Mouse (Mus musculus) hindbrain, embryonic 11.5 days (tissue): Measurements from ENCODE around the gene Tssc4. TPM values are rescaled to one million over a fixed set of nuclear protein-coding genes. Genes with fewer than 3 reads are reported as not detected.

Experiments used
- ATAC-seq: fragments of 200-750 bp; cut with Nextera tagmentation; 2 replicates; pipeline ENCODE4 v1.8.0; 2017; ENCODE audit warnings: mild to moderate bottlenecking, moderate TSS enrichment, moderate library complexity; ENCODE audit not compliant: low FRiP score
- DNase-seq: peaks from one replicate; pipeline ENCODE4 v3.0.0-alpha.2; 2015; ENCODE audit warnings: low spot score
- H3K27ac ChIP-seq: fragments of 300-500 bp; sonication (generic); 2 replicates; pipeline ENCODE4 v1.5.1; 2014; ENCODE audit warnings: mild to moderate bottlenecking, low read depth, low read length
- H3K27me3 ChIP-seq: fragments of 300-500 bp; sonication (generic); 2 replicates; pipeline ENCODE4 v1.6.1; 2014; ENCODE audit warnings: mild to moderate bottlenecking, low read length, moderate library complexity, mixed read lengths; ENCODE audit not compliant: control insufficient read depth, insufficient read depth
- H3K36me3 ChIP-seq: fragments of 300-500 bp; sonication (generic); 2 replicates; pipeline ENCODE4 v1.6.1; 2014; ENCODE audit warnings: mild to moderate bottlenecking, low read length, moderate library complexity, mixed read lengths; ENCODE audit not compliant: control insufficient read depth, insufficient read depth
- H3K4me1 ChIP-seq: fragments of 300-500 bp; sonication (generic); replicated peaks from 2 replicates; pipeline ENCODE4 v1.6.1; 2014; ENCODE audit warnings: low read length, mixed read lengths; ENCODE audit not compliant: control insufficient read depth, insufficient read depth
- H3K4me2 ChIP-seq: fragments of 300-500 bp; sonication (generic); replicated peaks from 2 replicates; pipeline ENCODE4 v1.6.1; 2014; ENCODE audit warnings: mild to moderate bottlenecking, low read depth, low read length
- H3K4me3 ChIP-seq: fragments of 300-500 bp; sonication (generic); 2 replicates; pipeline ENCODE4 v1.5.1; 2014; ENCODE audit warnings: low read depth, low read length
- H3K9ac ChIP-seq: fragments of 300-500 bp; sonication (generic); 2 replicates; pipeline ENCODE4 v1.6.1; 2014; ENCODE audit warnings: low read depth, low read length
- H3K9me3 ChIP-seq: fragments of 300-500 bp; sonication (generic); 2 replicates; pipeline ENCODE4 v1.6.1; 2016; ENCODE audit warnings: low read length; ENCODE audit not compliant: control insufficient read depth
- WGBS: fragments of 180-500 bp; shearing (Covaris S2); extraction: QIAGEN DNeasy Blood & Tissue Kit; methylation state at CpG from one replicate; pipeline ENCODE4 v1.1.7; 2014; 5-methylcytosine and 5-hydroxymethylcytosine counted together
- polyA plus RNA-seq: library from polyadenylated mRNA; unstranded; fragments of >200 nt; fragmentation: Nextera tagmentation; extraction: Ambion mirVana; gene quantifications from 2 replicates; pipeline ENCODE4 v1.2.1, GENCODE M21; 2014

Tssc4 gene
- polyA plus RNA-seq, 1 experiment from 2014 or later, result 59.0 TPM

DNA sequence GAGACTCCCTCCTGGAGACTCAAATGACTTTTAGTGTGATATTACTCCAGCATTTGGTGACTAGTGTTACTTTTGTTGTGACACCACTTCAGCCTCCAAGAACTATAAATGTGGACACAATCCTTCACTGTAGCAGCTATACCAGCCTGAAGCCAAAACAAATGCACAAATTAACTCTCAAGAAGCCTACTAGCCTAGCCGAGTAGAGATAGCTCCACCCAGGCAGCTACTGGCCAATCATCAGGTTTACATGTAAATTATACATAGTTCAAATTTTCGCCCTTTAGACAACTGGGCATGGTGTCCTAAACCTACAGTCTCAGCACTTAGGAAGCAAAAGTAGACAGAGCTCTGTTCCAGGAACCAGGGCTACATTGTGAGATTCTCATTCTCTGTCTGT, 17.7 kb upstream of the Tssc4 start:
- Histone ChIP-seq H3K4me2 (no peak overlapping the region), H3K9me3 (no peaks in the 10 kb centered on the region), H3K27ac (no peak overlapping the region), H3K4me1 (peaks cover 6% of the 10 kb centered on the region), H3K36me3 (no peaks in the 10 kb centered on the region), H3K27me3 (no peaks in the 10 kb centered on the region), H3K9ac (no peak overlapping the region), H3K4me3 (no peak overlapping the region)
- ATAC-seq (no peak), DNase-seq (no peak)
- 65% methylated on average over 2 of the region's 2 CpGs for WGBS

DNA sequence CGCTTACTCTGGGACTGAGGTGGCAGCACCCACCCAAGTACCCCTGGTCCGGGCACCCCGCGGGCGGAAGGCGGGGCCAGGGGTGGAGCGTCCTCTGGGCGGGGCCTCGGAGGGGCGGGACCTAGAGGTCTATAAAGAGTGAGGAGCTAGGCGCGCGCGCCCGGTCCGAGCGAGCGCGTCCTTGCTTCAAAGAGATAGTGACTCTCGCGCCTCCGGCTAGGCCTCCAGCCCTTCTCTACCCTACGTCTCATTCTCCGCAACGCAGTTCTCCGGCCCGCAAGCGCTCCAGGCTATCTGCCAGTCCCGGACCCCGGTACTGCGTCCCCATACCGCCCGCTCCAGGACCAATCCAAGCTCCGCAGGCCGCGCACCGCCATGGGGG, 16.4 kb upstream of the Tssc4 start, which contains the start of gene Cd81:
Gene Cd81 (plus strand): TSS at position 114 of the 382 bp plus-strand sequence.
- Histone ChIP-seq H3K9me3 (no peaks in the 10 kb centered on the region), H3K4me3 (peak within 1 kb of the TSS; percentile 94), H3K27ac (peak within 1 kb of the TSS; percentile 61), H3K4me1 (peaks cover 6% of the 10 kb centered on the region), H3K4me2 (peak within 1 kb of the TSS; percentile 89), H3K27me3 (no peaks in the 10 kb centered on the region), H3K36me3 (no peaks in the 10 kb centered on the region), H3K9ac (peak within 1 kb of the TSS; percentile 89)
- WGBS, result 0% methylated on average over 33 of the region's 37 CpGs
- ATAC-seq (peak; percentile 83), DNase-seq (peak; percentile 90)

- peaks cover 6% of the 10 kb centered on the region for H3K4me1 ChIP-seq
- ATAC-seq (peak; percentile 62), DNase-seq (peak; percentile 77)
- H3K27ac ChIP-seq, result peak overlapping the region; percentile 61
- peak overlapping the region; percentile 89 for H3K4me2 ChIP-seq
- peak overlapping the region; percentile 89 for H3K9ac ChIP-seq
- no peaks in the 10 kb centered on the region for H3K9me3 ChIP-seq
- no peaks in the 10 kb centered on the region for H3K27me3 ChIP-seq
- H3K36me3 ChIP-seq, result no peaks in the 10 kb centered on the region
- under 1% methylated on average over 46 of the region's 46 CpGs for WGBS
- H3K4me3 ChIP-seq, result peak overlapping the region; percentile 94
Observed at GRCm38 (mm10) chr7:143053008-143053899, 15.8 kb upstream of the Tssc4 start.

- Histone ChIP-seq H3K27ac (no peak overlapping the region), H3K9me3 (no peaks in the 10 kb centered on the region), H3K4me1 (peaks cover 6% of the 10 kb centered on the region), H3K4me3 (peak overlapping the region; percentile 94), H3K36me3 (no peaks in the 10 kb centered on the region), H3K9ac (peak overlapping the region; percentile 89), H3K4me2 (peak overlapping the region; percentile 89), H3K27me3 (no peaks in the 10 kb centered on the region)
- WGBS, result 60% methylated on average over 11 of the region's 11 CpGs
- ATAC-seq (no peak; the same call in 1 of the 2 replicates), DNase-seq (no peak)
Observed at GRCm38 (mm10) chr7:143053961-143054611, 15.0 kb upstream of the Tssc4 start.

GRCm38 (mm10) chr7:143054612-143054965, 14.5 kb upstream of the Tssc4 start:
- Histone ChIP-seq H3K36me3 (no peaks in the 10 kb centered on the region), H3K4me1 (peaks cover 6% of the 10 kb centered on the region), H3K4me2 (peak overlapping the region; percentile 89), H3K27ac (no peak overlapping the region), H3K9ac (no peak overlapping the region; the same call in 1 of the 2 replicates), H3K4me3 (0 out of 2 replicates have a peak overlapping the region, but pooled peaks have one; percentile 2), H3K27me3 (no peaks in the 10 kb centered on the region), H3K9me3 (no peaks in the 10 kb centered on the region)
- 53% methylated on average over 3 of the region's 3 CpGs for WGBS
- ATAC-seq, result no peak
- no peak for DNase-seq

GRCm38 (mm10) chr7:143055001-143055400, 14.0 kb upstream of the Tssc4 start:
- Histone ChIP-seq H3K4me1 (peaks cover 6% of the 10 kb centered on the region), H3K4me3 (no peak overlapping the region)

DNA sequence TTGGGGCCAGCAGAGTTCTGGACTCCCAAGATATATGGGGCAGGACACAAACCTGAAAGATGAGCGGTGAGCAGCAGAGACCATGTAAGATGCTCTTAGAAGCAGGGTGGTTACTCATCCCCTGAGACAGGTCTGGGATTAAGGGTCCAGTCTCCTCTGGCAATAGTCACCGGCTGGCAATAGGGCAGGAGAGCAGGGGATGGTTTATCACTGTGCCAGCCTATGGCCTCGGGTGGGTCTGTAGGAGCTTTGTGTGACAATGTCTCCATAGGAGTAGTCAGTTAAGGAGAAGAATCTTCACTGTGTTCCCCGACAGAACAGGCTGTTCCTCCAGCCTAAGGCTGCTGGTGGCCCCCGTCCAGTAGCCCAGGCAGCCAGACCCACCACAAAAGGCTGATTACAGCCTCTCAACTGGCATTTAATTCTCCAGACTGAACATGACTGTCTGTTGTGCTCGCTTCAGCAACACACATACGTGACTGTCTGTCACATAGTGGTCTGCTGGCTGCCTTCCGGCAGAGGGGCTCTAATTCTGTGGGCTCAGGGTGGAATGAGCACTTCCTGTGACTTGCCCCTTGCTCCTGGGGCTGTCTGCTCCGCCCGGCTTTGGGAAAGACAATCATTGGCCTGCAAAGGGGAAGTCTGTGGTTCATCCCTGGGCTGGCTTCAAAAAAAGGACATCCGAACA, 13.4 kb upstream of the Tssc4 start:
- no peak overlapping the region for H3K4me3 ChIP-seq
- H3K36me3 ChIP-seq, result no peaks in the 10 kb centered on the region
- no peaks in the 10 kb centered on the region for H3K9me3 ChIP-seq
- no peaks in the 10 kb centered on the region for H3K27me3 ChIP-seq
- no peak overlapping the region for H3K4me2 ChIP-seq
- H3K9ac ChIP-seq, result no peak overlapping the region
- no peak overlapping the region for H3K27ac ChIP-seq
- H3K4me1 ChIP-seq, result peaks cover 6% of the 10 kb centered on the region
- WGBS, result 82% methylated on average over 11 of the region's 11 CpGs
- no peak for DNase-seq
- ATAC-seq, result no peak

More at GRCm38 (mm10) chr7:143055001-143055400, 14.0 kb upstream of the Tssc4 start:
- H3K9me3 ChIP-seq, result no peaks in the 10 kb centered on the region
- no peak overlapping the region for H3K27ac ChIP-seq
- no peak overlapping the region for H3K9ac ChIP-seq
- ATAC-seq (no peak), DNase-seq (no peak)
- no peaks in the 10 kb centered on the region for H3K36me3 ChIP-seq
- H3K4me2 ChIP-seq, result no peak overlapping the region
- no peaks in the 10 kb centered on the region for H3K27me3 ChIP-seq
- WGBS, result 86% methylated on average over 3 of the region's 3 CpGs

DNA sequence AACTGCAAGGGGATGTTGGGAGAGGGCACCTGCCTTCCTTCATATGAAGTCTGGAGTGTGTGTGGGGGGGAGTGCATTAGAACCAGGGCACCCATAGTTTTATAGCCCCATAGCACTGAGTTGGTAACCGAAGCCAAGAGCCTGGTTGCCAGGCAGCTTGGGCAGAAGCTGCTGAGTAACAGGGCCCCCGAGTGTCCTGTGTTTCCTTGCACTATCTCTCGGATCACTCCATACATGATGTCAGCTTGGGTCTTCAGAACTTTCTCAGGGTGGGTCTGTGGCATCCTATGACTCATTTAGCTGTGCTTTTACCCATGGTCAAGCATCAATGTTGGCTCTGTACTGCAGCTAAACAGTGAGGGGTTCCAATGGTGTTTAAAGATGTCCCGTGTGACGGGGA, 12.0 kb upstream of the Tssc4 start:
- H3K27ac ChIP-seq, result no peak overlapping the region
- no peak for ATAC-seq
- H3K4me2 ChIP-seq, result no peak overlapping the region
- DNase-seq, result no peak
- no peaks in the 10 kb centered on the region for H3K27me3 ChIP-seq
- no peak overlapping the region for H3K9ac ChIP-seq
- H3K9me3 ChIP-seq, result no peaks in the 10 kb centered on the region
- no peaks in the 10 kb centered on the region for H3K36me3 ChIP-seq
- 91% methylated on average over 5 of the region's 5 CpGs for WGBS
- no peak overlapping the region for H3K4me3 ChIP-seq
- peaks cover 6% of the 10 kb centered on the region for H3K4me1 ChIP-seq
